Mouse (Mus musculus) adipocyte (in vitro differentiated cells): ENCODE measurements at regions not wholly inside any gene's neighbourhood (a gene's known extent, or its start where the extent isn't known, plus 50 kb on each side); places are given as distances from the start of the nearest gene placed in this dataset.

Experiments
- DNase-seq: peaks from one replicate; pipeline ENCODE4 v3.0.0-alpha.2; 2016; ENCODE audit warnings: low spot score

DNA sequence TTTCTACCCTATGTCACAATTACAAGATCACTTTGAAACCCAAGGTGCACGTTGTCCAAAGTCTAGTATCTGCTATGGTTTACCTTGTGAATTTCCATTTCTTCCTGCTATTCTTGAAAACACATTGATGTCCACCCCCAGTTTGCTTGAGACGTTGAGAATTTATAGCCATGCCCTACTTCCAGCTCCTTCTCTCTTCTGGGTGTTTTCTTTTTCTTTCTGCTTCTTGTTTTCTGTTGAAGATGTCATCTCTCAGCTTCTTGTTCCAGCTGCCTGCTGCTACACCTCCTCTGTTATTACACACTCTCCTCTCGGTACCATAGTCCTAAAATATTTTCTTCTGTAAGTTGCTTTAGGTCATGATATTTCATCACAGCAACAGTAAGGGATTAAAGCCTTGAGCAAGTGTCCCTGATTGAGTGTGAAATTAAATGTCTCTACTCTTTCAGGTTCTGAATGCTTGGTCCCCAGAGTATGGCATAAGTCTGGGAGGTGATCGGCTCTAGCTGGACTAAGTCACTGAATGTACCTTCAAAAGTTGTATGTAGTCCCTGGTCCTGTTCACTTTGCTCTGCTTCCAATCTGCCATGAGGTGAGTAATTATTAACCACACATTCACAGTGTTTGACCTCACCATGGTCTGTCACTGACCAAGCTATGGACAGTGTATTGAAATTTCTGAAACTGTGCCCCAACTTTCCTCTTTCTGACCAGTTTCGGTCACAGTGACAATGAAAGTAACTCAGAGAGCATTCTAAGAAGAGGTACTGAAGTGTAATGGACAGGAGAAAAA, 718.1 kb downstream of the Epm2a start:
- no peak for DNase-seq

DNA sequence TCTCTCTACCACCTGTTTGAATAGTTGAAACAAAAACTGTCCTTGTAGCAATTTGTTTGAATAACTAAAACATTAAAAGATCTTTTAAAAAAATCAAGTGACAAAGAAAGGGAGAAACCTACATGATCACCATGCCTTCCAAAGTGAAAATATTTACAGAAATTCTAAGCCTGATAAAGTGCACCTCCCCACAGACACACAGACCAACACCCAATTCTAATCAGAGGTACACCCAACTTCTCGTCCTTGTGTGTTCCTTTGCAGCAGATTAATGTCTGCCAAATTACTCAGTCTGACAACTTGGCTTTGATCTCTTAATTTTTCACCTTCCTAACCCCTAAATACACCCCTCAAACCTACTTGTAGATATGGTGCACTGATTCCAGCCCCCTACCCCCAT, 719.1 kb downstream of the Epm2a start:
- no peak for DNase-seq

DNA sequence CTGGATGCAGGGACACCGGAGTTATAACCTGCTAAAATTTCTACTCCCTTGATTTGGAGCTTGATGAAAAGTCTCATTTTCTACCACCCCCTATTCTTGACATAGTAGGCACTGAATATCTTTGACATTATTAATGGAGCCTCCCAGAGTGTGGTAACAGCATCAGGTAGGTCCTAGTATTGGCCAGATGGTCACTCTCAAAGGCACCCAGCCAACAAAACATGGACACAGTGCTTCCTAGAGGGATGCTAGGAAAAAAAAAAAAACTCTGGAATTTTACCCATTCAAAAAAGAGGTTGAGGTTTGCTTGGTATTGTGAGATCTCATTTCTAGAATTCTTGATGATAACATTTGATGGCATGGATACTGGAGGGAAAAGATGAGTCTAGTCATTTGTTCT, 740.8 kb downstream of the Epm2a start:
- DNase-seq: no peak

DNA sequence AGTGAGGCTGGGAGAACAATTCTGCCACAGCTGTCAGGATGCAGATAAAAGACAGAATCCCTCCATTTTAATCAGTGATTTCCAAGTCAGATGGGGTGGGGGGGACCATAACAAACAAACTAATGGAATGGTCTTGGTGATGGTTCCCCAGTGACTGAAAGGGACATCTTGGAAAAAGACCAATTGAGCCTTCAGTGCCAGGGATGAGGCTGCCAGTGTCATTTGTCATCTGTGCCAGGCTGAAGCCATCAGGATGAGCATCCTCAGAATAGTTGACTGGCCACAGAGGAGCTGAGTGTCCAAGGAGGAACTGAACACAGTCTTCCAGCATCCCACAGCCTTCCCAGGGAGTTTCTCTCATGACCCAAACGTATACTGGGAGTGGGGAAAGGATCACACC, 749.3 kb downstream of the Epm2a start:
- no peak for DNase-seq

DNA sequence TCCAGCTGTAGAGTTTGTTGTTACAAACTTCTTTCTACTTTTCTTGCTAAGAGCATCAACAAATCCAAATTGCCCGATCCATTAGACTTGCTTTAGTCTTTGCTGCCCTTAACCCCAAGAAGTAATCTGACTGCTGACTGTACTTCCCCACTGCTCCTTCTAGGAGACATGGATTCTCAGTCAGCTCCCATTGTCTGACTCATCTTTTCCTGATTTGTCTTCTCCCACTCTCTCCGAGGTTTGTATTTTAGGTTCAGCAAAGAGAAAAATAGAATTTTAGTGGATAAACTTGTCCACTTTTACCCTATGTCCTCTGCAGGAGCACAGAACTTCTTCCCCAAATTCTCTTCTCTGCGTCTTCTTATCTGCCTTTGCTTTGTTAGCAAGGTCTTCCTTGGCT, 753.5 kb downstream of the Epm2a start:
- DNase-seq: no peak

DNA sequence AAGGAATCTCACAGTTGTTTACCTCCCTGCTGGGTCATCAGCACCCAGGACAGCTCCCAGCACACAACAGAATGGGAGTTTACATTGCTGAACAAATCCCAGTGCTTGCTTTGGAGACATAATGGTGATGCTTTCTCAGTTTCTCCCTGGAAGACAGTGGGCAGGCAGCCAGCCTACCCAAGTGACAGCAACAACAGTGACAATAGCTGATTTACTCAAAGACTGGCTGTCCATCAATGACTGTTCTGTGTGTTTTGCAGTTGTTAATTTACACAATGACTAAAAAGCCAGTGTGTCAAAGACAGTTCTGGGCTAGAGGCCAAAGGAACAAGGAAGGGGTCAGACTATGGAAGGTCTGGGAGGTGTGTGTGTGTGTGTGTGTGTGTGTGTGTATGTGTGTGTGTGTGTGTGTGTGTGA, 762.2 kb downstream of the Utrn start:
- DNase-seq: peak; percentile 74

DNA sequence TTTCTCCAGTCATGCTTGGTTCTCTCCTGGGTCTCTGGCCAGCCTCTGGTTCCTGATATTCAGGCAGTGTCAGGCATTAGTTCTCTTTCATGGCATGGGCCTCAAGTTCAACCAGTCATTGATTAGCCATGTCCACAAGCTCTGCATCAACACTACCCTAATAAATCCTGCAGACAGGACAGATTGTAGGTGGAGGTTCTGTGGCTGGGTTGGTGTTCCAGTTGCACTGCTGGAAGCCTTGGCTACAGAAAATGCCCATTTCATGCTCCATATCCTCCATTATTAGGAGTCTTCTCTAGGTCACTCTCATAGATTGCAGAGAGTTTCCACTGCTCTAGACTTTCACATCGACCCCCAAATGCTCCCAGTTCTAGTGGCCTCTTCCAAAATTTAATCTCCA, 757.4 kb downstream of the Utrn start:
- DNase-seq: no peak

DNA sequence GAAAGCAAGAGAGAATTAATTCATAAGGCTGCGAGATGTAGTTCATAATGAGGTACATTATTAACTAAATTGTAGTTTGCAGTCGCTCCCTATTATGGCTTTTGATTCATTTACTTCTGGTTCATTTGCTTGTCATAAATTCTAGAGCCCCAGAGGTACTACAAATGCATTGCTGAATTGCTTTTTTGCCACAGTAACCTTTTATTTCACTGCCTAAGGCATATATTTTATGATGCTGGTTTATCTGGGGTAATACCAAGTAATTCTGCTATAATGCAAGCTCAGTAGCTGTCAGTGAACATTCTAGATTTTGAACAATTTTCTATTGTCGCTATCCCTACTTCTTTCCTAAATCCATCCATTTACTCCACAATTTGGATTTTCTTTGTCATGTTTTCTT, 753.4 kb downstream of the Utrn start:
- DNase-seq: no peak

DNA sequence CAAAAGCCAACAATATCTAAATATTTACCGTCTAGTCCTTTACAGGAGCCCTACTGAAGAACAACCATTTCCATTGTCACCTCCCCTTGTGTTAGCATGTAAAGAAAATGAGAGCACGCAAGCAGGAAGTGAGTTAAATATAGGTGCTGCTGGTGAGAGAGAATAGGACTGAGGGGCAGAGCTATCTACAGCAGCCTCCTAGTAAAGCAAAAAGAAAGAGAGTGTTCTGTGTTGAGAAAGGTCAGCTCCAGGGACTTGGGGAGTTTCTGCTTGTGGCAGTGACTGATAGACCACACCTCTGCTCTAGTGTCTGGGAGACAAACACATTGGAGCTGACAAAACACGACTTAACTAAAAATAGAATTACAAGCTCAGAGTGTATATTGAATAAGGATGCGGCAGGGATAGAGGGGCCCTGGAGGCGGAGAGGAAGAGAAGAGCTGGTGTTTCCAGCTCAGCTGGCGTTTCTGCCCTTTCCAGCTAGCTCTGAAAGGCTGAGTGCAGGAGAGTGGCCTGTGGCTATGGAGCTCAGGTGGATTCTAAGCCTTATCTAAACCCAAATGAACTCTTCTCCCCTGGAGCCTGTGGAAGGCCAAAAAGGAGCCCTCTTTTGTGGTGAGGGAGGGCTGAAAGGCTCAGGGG, 752.4 kb downstream of the Utrn start:
- DNase-seq: no peak

DNA sequence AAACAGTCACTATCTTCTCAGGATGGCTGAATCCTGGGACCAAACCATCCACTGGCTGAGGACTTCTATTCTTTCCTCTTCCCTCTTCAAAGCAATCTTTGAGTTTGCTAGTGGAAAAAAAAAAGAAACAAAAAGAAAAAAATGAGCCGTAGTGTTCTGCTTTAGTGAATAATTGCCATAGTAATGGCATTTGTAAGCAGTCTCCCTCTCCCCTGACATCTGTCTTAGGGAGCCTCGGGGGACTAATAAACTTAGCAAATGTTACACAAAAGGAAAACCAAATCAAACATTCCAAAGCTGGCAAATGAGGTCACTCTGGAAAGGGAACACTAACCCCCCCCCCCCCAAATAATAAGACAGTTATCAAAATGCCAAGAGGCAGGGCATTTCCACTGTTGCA, 744.9 kb downstream of the Utrn start:
- peak; percentile 10 for DNase-seq

DNA sequence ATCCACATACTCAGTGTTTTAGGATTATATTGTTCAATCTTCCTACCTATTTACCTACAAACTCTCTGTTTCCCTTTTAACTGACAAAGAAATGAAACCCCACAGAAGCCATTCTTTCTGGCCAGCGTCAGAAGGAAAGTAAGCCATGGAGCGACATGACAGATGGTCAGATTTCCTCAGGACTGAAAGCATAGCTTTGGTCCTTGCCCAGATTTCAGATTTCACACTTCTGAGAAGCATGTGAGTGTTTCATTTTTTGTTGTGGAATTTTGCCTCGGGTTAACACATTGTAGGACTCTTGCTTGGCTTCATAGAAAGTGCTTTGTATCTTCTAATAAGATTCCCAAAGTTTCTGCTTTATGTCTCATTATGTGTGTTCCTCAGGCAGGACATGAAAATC, 739.7 kb downstream of the Utrn start:
- no peak for DNase-seq

DNA sequence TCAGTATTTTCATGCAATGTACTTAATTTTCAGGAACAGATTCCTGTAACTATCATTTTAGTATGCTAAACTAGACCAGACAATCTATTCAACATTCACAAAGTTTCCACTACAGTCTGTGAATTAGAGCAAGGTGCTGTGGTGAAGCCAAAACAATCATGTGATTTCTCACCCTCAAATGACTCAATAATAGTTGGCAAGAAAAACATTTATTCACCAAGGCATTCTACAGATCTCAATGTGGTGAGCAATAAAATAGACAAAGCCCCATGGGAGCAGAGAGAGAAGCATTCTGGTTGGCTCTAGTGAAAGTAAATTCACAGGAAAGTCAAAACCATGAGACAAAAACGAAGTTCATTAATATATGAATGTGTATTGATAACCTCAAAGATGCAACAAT, 724.5 kb downstream of the Utrn start:
- DNase-seq: peak; percentile 71

DNA sequence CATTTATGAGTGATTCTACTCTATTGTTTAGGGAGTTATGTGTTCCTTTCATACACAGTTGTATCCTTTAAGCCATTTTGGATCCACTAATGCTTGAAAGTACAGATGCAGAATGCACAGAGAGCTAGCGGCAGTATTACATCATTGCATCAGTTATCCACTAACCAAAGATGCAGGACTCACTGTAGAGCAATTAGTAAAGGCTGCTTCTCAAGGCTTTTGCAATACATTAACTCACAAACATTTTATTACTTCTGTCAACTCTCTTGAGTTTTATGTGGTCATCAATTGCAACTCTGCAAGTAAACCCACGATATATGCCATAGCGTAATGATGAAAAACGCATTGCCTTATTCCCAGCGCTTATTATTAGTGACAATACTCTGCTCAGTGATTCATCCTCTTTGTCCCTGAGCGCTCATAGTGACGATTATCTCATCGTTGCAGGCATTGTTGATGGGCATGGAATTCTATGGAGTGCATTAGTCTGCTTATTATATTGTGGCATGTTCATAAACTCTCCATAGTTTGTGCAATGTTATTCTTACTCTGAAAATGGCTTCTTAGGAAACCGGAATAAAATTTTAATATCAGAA, 722.1 kb downstream of the Utrn start:
- DNase-seq: no peak

DNA sequence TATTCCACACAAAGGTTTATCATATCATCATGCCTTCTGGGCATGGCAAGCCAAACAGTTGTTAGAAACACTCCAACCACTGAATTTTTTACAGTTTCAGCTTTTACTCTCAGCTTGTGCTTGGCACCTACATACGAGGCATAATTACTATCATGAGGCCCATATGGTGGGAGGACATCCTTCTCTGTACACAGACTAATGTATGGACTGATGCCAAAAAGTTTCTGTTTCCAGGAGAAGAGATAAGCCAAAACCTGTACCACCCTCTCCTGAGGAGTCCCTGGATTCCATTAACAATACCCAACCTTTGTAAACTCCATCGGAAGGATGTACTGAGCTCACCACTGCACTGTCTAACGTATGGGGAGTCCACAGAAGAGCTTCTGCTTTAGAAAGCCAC, 698.9 kb downstream of the Utrn start:
- no peak for DNase-seq

DNA sequence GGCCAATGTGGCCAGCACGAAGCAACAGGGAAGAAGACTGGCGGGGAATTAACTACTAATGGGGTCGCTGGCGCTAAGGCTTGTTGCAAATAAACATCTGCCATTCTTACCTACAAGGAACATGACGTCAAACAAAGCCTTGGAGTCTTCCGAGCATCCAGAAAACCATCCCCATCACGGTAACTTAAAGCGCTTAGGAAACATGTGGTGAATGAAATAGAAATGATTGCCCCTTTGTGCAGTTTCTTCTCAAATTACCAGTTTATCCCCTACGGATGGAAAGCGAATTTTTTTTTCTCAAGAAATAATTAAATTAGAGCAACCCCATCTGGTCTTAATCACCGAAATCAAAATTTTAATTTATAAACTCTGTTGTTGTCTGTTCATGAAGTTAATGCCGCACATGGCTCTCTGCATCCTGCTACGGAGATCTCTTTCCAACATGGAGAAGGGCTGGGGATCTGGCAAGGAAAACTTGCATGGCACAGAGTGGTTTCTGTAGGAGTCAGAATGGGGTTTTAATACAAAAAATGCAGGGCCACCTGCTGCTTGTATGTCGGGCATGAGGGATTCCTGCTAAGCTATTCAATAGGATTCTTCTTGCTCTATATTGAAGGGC, 694.9 kb downstream of the Utrn start:
- DNase-seq: no peak

DNA sequence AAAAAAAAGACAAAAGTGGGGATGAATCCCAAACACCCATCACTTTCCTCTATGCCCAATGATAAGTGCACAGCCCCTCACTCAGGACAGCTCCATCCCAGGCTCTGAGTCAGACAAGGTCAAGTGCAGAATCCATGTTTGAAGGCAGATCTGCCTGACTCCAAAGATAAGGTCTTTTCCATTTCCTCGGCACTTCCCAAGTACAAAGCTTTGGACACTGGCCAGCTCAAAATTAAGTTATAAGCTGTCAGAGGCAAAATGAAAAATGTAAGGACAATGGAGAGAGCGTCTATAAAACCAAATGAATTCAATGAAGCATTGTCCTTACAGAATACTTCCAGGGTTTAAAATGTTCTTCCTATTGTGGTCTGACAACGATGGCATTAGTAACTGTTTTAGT, 694.0 kb downstream of the Utrn start:
- no peak for DNase-seq

DNA sequence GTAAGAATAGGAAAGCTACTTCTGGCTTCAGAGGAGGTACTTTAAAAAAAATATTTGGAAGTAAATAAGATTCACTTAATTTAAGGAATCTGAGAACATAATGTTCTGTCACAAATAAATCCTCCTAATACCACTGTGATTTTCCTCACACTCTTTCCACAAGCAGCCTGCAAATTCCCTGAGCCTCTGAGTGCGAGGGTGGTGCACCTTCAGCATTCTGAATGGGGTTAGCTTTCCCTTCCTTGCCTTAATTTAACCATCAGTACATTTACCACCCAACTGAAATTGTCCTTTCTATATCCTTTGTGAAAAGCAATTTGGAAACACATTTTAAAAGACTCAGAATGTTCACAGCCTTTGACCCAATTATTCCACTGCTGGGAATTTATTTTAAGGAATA, 691.7 kb downstream of the Utrn start:
- DNase-seq: no peak

DNA sequence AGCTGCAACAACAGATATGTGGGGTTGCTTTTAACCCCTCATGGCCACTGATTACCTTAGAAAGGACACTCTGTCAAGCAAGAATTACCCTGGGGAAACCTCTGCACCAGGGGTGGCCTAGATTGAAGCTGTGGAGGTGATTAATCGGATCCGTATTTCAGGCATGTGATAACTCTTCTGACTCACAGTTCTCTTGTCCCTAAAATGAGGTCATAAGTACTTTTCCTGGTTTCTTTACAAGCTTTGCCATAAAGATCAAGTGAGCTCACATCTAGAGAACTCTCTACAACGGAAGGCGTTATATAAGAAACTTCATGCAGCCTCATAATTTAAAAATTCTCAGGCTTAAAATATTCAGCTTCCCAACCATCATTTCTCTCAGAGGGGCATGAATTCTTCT, 688.2 kb downstream of the Utrn start:
- DNase-seq: no peak

DNA sequence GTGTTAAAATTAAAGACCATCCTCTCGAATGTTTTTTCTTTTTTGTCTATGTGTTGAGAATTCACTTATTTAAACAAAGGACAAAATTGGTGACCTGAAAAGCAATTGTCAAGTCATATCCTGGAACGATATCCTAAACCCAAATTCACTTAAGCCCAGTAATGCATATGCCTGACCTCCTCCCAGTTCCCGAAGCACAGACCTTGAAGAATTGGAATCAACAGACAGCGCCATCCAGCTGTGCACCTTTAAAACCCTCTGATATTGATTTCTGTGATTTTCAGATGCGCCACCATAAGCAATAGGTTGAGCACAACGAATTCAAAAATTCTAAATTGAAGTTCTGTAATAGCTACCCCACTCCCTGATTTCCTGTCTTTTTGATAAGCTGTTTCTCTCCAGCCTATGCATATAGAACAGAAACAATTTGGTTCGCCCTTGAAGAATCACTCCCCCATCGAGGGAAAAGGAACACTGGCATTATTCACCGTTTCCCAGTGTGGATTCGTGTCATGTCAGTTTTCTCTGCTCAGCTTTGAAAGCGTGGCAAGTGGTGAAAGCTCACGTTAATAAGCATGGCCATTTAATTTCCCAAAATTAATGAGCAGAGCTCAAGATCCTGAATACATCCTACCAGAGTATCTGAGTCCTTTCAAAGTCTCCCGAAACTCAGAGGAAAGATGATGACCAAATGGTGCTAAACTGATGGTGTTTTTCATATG, 682.1 kb downstream of the Utrn start:
- DNase-seq: no peak

DNA sequence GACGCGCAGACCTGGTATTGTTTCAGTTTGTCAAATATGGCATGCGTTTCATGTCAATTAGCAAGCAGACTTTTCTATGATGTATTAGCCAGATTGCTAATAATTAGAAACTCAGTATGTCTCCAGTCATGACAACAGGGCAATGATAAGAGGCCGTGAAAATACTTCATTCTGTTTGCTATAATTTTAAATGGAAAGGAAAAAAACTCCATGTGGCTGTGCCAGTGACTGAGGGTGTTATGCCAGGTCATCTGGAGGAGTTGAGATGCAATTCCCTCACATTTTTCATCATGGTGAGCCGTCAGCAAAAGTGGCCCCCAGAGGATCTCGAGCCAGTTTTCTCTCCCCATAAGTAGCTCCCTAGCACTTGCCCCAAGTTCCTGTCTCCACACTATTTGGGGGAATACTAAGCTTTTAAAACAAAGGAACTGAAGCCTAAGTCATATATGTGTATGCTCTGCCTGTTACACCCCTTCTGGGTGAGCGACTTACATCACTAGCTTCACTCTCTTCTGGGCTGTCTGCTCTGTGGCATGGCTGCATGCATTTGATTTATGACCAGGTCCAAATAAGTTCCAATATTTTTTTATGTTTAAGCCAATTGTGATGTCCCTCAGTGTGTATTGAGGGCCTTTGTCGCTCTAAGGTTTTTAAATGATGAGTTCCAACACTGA, 681.4 kb downstream of the Utrn start:
- no peak for DNase-seq

DNA sequence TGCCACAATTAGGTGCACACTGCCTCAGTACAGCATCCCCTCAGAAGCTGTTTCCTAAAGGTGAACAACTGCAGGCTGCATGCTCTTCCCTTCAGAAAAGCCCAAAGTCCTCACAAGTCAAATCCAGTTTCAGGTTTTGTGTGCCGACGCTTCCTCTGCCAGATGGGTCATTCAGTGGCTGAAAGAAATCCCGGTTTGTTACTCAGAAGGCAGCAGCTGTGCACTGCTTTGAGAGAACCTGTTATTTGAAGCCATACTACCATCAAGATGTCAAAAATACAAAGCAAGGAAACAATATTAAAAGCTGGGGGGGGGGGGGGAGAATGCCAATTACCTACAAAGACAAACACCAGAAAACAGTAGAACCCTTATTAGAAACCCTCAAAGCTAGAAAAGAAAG, 678.7 kb downstream of the Utrn start:
- DNase-seq: no peak

DNA sequence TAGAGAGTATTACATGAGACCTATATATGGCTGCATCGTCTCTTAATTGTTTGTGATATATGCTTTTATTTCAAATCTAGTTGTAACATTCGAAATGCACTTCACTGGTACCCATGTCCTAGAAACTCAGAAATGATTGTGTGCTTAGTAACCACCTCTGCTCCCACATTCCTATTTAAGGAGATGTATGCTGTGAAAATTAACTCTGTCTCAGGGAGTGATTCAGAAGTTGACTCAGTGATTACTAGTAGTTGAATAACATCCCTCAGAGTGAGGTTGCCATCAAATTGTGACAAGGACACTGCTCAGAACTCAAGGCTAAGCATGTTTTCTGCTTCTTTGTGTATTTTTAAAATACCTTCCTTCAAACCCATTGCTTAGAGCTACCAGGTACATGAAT, 661.9 kb downstream of the Utrn start:
- no peak for DNase-seq
